Mouse (Mus musculus) limb, embryonic 11.5 days (tissue): Measurements from ENCODE around the gene Sim1. TPM values are rescaled to one million over a fixed set of nuclear protein-coding genes. Genes with fewer than 3 reads are reported as not detected.

Experiments
- ATAC-seq: fragments of 200-750 bp; cut with Nextera tagmentation; 2 replicates; pipeline ENCODE4 v1.8.0; 2017; ENCODE audit warnings: low read depth; ENCODE audit not compliant: insufficient number of reproducible peaks, low FRiP score, low TSS enrichment
- DNase-seq: peaks from one replicate; pipeline ENCODE4 v3.0.0-alpha.2; 2015; ENCODE audit warnings: low spot score
- H3K27ac ChIP-seq: fragments of 300-500 bp; sonication (generic); replicated peaks from 2 replicates; pipeline ENCODE4 v1.5.1; 2014; ENCODE audit warnings: low read depth, mild to moderate bottlenecking, low read length
- H3K27me3 ChIP-seq: fragments of 300-500 bp; sonication (generic); 2 replicates; pipeline ENCODE4 v1.6.1; 2014; ENCODE audit warnings: mild to moderate bottlenecking, low read length, mixed read lengths; ENCODE audit not compliant: control insufficient read depth, insufficient read depth
- H3K36me3 ChIP-seq: fragments of 300-500 bp; sonication (generic); 2 replicates; pipeline ENCODE4 v1.6.1; 2014; ENCODE audit warnings: mild to moderate bottlenecking, low read length, moderate library complexity, mixed read lengths; ENCODE audit not compliant: control insufficient read depth, insufficient read depth
- H3K4me1 ChIP-seq: fragments of 300-500 bp; sonication (generic); 2 replicates; pipeline ENCODE4 v1.6.1; 2014; ENCODE audit warnings: low read length, mixed read lengths; ENCODE audit not compliant: control insufficient read depth, insufficient read depth
- H3K4me2 ChIP-seq: fragments of 300-500 bp; sonication (generic); 2 replicates; pipeline ENCODE4 v1.6.1; 2014; ENCODE audit warnings: low read depth, mild to moderate bottlenecking, moderate library complexity; ENCODE audit not compliant: severe bottlenecking
- H3K4me3 ChIP-seq: fragments of 300-500 bp; sonication (generic); 2 replicates; pipeline ENCODE4 v1.5.1; 2014; ENCODE audit warnings: low read depth, low read length
- H3K9ac ChIP-seq: fragments of 300-500 bp; sonication (generic); 2 replicates; pipeline ENCODE4 v1.6.1; 2014; ENCODE audit warnings: mild to moderate bottlenecking, low read length
- H3K9me3 ChIP-seq: fragments of 300-500 bp; sonication (generic); 2 replicates; pipeline ENCODE4 v1.6.1; 2016; ENCODE audit warnings: low read length; ENCODE audit not compliant: control insufficient read depth
- WGBS: fragments of 180-500 bp; shearing (Covaris S2); extraction: QIAGEN DNeasy Blood & Tissue Kit; methylation state at CpG from one replicate; pipeline ENCODE4 v1.1.7; 2014; 5-methylcytosine and 5-hydroxymethylcytosine counted together
- polyA plus RNA-seq: library from polyadenylated mRNA; unstranded; fragments of >200 nt; fragmentation: Nextera tagmentation; extraction: Ambion mirVana; gene quantifications from 2 replicates; pipeline ENCODE4 v1.2.1, GENCODE M21; 2014

The Sim1 gene
- polyA plus RNA-seq, result 0.49 and 1.1 TPM in 2 replicates

DNA sequence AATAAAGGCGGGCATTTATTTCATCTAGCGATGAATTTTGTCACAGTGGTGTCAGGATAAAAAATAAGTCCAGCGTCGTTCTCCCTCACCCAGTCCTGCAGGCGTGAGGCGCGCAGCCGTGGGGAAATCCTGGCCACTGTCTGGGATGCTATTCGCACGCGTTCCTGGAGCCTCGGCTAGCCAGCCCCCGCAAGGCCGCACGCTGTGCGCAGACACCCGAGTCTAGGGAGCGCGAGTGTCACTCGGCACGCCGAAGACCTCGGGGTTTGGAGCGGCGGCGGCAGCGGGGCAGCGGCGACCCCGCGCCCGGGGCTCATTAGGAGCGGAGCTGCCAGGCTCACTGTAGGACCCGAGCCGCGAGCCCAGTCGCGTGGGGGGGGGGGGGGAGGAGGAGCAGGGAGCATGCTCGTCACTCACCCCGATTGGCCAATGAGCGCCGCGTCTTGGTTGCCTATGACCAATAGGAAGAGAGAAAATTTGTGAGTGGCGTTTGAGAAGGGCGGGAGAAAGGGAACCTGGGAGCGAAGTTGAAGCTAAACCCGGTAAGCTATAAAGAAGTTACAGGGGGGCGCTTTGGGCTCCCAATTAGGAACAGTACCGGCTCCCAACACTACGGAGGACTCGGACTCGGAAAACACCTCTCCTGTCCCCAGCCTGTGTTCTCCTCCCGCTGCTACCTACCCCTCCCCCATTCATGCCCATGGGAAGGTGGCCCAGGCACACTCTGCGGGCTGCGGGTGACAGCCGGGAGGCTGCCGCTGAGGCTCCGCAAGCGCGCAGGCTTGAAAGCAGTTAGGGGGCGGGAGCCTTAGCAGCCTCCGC is at the start of gene Sim1:
Gene Sim1 (plus strand): TSS at position 585 of the 822 bp plus-strand sequence.
- peak within 1 kb of the TSS; percentile 35 for H3K4me3 ChIP-seq
- under 1% methylated on average over 50 of the region's 62 CpGs for WGBS
- H3K4me1 ChIP-seq, result peaks cover 13% of the 10 kb centered on the region; the same call in 1 of the 2 replicates
- no peak within 1 kb of the TSS for H3K9ac ChIP-seq
- no peaks in the 10 kb centered on the region for H3K9me3 ChIP-seq
- DNase-seq (peak; percentile 90), ATAC-seq (peak; percentile 87)
- H3K36me3 ChIP-seq, result no peaks in the 10 kb centered on the region
- no peak within 1 kb of the TSS for H3K27ac ChIP-seq
- peaks cover 65% of the 10 kb centered on the region for H3K27me3 ChIP-seq
- H3K4me2 ChIP-seq, result peak within 1 kb of the TSS; percentile 66

DNA sequence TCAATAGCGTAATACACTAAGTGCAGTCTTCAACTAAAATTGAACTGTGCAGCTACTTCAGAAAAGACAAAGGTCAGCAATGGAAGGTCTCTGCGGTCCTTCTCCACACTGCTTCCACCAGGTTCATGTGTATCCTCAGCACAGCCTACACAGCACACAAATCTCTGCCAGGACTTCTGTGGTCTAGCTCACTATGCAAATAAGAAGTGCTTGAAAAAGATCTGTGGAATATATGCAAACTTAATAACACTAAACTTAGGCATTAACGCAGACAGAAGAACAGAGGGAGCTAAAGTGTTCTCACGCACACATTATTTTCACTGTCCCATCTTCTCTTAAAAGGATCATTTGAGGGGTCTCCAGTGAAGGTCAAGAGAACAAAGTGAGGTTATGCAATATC is 26.4 kb upstream of the Sim1 start:
- no peak for DNase-seq
- WGBS, result 63% methylated on average over 4 of the region's 4 CpGs
- no peak overlapping the region for H3K4me2 ChIP-seq
- H3K4me3 ChIP-seq, result no peak overlapping the region
- no peaks in the 10 kb centered on the region for H3K27me3 ChIP-seq
- H3K4me1 ChIP-seq, result no peaks in the 10 kb centered on the region
- no peaks in the 10 kb centered on the region for H3K36me3 ChIP-seq
- H3K9ac ChIP-seq, result no peak overlapping the region
- ATAC-seq, result no peak
- no peaks in the 10 kb centered on the region for H3K9me3 ChIP-seq
- H3K27ac ChIP-seq, result no peak overlapping the region

GRCm38 (mm10) chr10:50876952-50877351 is 17.6 kb upstream of the Sim1 start:
- Histone ChIP-seq H3K36me3 (no peaks in the 10 kb centered on the region), H3K27me3 (no peaks in the 10 kb centered on the region), H3K4me2 (no peak overlapping the region), H3K9me3 (no peaks in the 10 kb centered on the region), H3K4me3 (no peak overlapping the region), H3K9ac (no peak overlapping the region), H3K27ac (no peak overlapping the region), H3K4me1 (no peaks in the 10 kb centered on the region)
- peak; percentile 10 for DNase-seq
- ATAC-seq, result no peak
- WGBS, result 86% methylated on average over 5 of the region's 5 CpGs

DNA sequence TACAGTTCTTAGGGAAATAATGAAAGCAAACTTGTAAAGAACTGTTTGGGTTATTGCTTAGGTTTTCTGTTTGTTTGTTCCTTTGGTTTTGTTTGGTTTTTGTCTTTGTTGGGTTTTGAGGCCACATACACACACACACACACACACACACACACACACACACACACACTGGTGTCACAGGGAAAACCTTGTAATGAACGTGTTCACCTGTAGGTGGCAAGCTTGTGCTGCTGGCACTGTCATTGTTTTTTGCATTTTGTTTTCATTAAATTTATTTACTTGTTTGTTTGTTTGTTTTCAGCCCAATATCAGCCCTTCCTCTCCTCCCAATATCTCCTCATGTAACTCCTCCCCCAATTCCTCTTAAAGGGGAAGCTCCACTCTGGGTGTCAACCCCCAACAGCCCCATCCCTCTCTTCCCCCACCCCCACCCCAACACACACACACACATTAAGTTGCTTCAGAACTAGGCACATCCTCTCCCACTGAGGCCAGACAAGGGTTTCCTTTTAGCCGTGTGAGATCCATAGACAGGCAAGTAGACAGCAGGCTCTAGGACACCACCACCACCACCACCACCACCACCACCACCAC is 13.0 kb upstream of the Sim1 start:
- ATAC-seq (no peak), DNase-seq (peak; percentile 24)
- Histone ChIP-seq H3K9ac (no peak overlapping the region), H3K27ac (no peak overlapping the region), H3K27me3 (no peaks in the 10 kb centered on the region), H3K4me1 (no peaks in the 10 kb centered on the region), H3K4me2 (no peak overlapping the region), H3K4me3 (no peak overlapping the region), H3K36me3 (no peaks in the 10 kb centered on the region), H3K9me3 (no peaks in the 10 kb centered on the region)
- 19% methylated on average over 2 of the region's 2 CpGs for WGBS

GRCm38 (mm10) chr10:50882366-50882765 is 12.2 kb upstream of the Sim1 start:
- Histone ChIP-seq H3K4me3 (no peak overlapping the region), H3K4me2 (no peak overlapping the region), H3K9me3 (no peaks in the 10 kb centered on the region), H3K27ac (no peak overlapping the region), H3K36me3 (no peaks in the 10 kb centered on the region), H3K9ac (no peak overlapping the region), H3K27me3 (no peaks in the 10 kb centered on the region), H3K4me1 (no peaks in the 10 kb centered on the region)
- DNase-seq, result peak; percentile 7
- ATAC-seq, result no peak
- 63% methylated on average over 2 of the region's 2 CpGs for WGBS

DNA sequence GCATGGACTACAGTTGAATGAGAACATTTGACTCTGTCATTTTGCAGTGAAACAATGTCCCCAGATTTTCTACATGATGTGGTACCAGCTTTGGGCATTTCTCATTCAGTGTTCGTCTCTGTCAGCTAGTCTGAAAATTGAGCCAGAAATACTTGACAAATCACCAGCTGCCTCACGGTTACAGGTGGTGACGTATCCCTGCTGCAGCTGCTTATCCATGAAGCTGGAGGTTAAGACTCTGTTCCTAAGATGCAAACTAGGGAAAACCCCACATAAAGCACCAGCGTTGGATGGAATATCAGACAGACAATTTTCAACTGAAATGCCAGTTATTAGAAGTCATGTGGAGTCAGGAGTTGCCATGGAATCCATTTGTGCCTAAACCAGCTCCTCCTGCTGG is 8.2 kb upstream of the Sim1 start:
- H3K9ac ChIP-seq, result no peak overlapping the region
- no peak overlapping the region for H3K27ac ChIP-seq
- WGBS, result 66% methylated on average over 4 of the region's 4 CpGs
- DNase-seq (no peak), ATAC-seq (no peak)
- no peak overlapping the region for H3K4me2 ChIP-seq
- H3K4me3 ChIP-seq, result no peak overlapping the region
- peaks cover 21% of the 10 kb centered on the region for H3K27me3 ChIP-seq
- no peaks in the 10 kb centered on the region for H3K4me1 ChIP-seq
- H3K9me3 ChIP-seq, result no peaks in the 10 kb centered on the region
- no peaks in the 10 kb centered on the region for H3K36me3 ChIP-seq

DNA sequence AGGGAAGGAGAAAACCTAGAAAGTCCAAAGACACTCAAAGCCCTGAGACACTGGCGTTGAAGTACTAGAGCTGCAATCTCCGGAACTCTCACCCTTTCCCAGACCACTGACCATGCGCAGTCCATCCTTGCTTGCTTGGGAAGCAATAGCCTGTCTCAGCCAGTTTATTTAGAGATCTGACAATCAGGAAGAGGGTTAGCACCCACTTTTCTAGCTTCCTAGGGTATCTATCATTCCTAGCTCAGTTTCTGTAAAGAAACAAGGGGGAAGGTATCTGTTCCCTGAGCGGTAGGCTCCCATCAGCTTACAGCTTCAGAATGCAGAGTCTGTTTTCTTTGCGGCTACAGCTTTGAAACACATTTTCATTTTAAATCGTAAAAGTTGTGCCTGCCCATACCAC is 3.9 kb upstream of the Sim1 start:
- Histone ChIP-seq H3K4me1 (peaks cover 13% of the 10 kb centered on the region; the same call in 1 of the 2 replicates), H3K27me3 (peaks cover 60% of the 10 kb centered on the region), H3K9me3 (no peaks in the 10 kb centered on the region), H3K4me3 (no peak overlapping the region), H3K9ac (no peak overlapping the region), H3K36me3 (no peaks in the 10 kb centered on the region), H3K4me2 (no peak overlapping the region), H3K27ac (no peak overlapping the region)
- no peak for DNase-seq
- ATAC-seq, result no peak
- 10% methylated on average over 6 of the region's 6 CpGs for WGBS

GRCm38 (mm10) chr10:50891876-50892711 is 2.5 kb upstream of the Sim1 start:
- H3K9ac ChIP-seq, result no peak overlapping the region
- no peaks in the 10 kb centered on the region for H3K9me3 ChIP-seq
- peak overlapping the region; percentile 20; the same call in 1 of the 2 replicates for H3K4me2 ChIP-seq
- H3K4me3 ChIP-seq, result no peak overlapping the region
- ATAC-seq, result no peak
- H3K4me1 ChIP-seq, result peaks cover 13% of the 10 kb centered on the region; the same call in 1 of the 2 replicates
- peaks cover 65% of the 10 kb centered on the region for H3K27me3 ChIP-seq
- no peak for DNase-seq
- H3K27ac ChIP-seq, result no peak overlapping the region
- no peaks in the 10 kb centered on the region for H3K36me3 ChIP-seq
- 0% methylated on average over 26 of the region's 26 CpGs for WGBS
